Mouse (Mus musculus): ENCODE measurements around the gene Cct6b.

The Cct6b gene

DNA sequence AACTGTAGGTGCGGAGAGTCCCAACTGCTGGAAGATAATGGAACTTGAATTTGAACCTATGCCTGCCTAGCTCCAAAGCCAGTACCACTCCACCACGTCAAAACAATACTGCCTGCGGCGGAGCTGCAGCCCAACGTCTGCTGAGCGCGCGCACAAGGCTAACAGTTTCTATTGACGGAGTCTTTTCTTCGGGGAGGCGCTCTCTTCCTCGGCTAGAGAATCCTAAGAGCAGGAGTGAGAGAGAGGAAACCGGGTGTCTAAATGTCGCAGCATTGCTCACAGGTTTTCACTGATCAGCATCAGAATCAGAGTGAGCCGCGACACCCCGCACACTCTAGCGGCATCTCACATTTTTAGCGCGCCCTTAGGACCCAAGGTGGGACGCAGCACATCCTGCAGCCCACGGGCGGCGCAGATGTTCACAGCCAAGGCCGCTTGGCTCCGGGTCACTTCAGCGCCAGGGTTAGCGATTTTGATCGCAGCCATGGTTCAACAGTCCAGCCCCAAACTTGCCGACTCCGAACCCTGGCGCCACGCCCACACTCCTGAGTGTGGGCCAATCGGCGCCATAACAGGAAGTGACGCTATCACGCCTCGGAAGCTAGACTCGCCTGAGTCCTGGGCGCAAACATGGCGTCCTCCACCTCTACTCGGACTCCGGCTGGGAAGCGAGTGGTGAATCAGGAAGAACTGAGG lies at the start of gene Cct6b, which contains the start of gene Zfp830:
Gene Cct6b (minus strand): TSS at position 580 of the 696 bp plus-strand sequence.
Gene Zfp830 (plus strand): TSS at position 604 of the 696 bp plus-strand sequence.
- DNase-seq (ENCODE audit: low spot score in 2 of 2): peak in 1 of 2 experiments; percentile 96

DNA sequence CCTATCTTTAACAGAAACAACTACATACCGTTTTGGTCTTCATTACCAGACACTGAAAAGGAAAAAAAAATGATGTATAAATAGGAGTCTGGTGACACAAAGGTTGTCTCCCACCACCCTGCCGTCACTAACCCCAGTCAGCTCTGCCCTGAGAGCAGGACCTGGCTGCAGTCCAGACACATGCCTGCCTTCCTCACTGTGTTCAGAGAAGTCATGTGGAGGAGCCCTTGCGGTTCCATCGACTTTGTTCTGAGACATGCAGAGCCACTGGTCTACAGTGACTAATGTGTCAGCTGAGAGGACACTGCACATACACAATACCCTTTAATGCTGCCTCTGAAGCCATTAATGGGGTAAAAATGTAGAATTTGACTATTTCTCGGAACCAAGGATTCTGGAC lies 44.4 kb upstream of the Cct6b start:
- DNase-seq (ENCODE audit: low spot score in 2 of 2): no peak

DNA sequence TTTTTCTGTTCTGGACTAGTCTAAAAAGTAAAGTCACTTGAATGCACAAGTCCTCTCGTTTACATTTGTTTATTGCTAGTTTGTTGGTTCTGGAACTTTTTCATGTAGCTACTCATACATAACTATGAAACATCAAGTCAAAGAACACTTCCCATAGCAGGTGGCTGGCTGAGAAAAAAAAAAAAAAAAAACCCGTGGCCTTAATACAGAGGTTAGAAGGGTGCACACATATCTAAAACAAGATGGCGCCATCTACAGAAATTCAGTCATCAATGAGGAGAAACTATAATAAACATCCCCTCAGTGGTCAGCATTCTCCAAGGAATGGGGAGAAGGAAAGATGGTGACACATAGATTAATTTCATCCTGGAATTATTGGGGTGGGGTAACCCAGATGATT lies 43.2 kb upstream of the Cct6b start:
- no peak for DNase-seq (ENCODE audit: low spot score in 2 of 2)

DNA sequence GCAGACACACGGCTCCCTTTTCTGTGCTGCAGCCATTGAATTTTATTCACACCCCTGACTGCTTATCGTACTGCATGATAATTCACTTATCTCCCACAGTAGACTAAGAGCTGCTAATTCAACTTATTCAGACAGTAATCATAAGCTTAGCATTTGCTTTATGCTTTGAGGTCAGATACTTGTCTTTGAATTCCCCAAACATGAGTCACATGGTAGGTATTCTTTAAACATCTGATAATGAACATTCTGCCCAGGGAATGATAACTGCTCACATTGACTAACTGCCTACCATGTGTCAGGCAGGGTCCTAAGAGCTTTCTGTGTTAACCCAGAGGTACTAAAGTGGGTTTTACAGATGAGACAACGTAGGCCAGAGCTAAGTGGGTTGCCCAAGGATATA lies 42.5 kb upstream of the Cct6b start:
- DNase-seq (ENCODE audit: low spot score in 2 of 2): no peak

DNA sequence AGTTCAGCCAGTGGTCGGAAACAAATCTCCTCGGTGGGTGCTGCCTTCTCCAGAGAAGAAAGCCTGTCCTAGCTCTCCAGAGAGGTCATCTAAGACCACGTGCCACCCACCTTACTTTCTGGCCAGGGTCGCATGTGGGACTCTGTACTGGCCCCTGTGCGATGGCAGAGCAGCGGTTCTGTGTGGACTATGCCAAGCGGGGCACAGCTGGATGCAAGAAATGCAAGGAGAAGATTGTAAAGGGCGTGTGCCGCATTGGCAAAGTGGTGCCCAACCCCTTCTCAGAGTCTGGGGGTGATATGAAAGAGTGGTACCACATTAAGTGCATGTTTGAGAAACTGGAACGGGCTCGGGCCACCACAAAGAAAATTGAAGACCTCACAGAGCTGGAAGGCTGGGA lies 19.3 kb upstream of the Cct6b start:
- DNase-seq (ENCODE audit: low spot score in 2 of 2): no peak

DNA sequence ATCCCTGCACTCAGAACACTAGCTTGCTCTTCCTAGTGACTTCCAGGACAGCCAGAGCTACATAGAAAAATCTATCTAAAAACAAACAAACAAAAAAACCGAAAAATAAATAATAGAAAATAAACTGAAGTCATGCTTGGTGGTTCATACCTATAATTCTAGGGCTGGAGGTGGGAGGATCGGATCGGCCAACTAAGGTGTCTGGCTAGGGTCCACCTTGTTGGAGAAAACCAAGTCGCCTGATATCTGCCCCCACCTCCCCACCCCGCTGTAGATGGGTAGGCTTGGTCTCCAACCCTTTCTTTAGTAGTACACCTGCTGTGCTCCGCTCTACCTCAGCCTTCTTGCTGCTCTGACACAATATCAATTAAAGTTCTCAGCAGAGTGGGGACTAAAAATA lies 18.1 kb upstream of the Cct6b start:
- no peak for DNase-seq (ENCODE audit: low spot score in 2 of 2)

DNA sequence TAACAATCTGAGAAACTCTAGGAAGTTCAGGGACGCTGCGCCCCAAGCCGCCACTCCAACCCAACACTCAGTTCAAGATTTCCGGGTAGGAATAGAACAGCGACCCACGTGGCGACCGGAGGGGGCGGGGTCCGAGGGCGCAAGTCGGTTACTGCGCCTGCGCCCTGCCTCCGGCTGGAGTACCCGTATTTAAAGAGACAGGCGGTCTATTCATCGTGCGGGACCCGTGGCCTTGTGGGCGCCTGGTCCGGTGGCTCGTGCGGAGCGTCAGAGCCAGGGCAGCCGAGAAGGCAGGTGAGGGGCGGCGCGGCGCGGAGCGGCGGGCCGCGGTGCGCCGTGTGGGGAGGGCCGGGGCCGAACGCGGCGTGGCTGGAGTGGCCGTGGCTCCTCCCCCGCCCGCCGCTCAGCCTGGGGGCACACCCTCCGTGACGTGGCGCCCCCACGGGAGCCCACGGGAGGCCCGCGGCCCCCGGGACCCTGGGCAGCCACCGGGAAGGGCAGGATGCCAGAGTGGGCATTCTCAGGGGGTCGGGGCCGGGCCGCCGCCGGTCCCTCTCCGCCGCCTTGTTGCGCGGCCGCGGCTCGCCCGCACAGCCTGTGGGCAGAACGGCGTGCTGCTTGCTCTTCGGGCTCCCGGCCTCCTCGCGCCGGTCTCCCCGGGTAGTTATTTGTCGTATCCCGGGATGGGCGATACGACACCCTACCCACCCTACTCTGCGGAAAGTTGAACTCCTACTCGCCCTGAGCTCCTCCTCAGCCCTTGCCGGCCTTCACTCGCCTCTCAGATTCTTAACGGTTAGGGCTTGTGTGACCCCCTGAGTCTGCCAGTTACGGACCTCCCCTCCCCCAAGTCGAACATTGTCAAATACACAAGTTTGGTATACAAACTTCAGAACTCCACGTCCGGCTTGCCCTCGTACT lies 17.1 kb upstream of the Cct6b start, which contains the start of gene Lig3:
Gene Lig3 (plus strand): TSS at position 126 of the 921 bp plus-strand sequence.
- DNase-seq (ENCODE audit: low spot score in 2 of 2): peak; percentile 80 to 93

DNA sequence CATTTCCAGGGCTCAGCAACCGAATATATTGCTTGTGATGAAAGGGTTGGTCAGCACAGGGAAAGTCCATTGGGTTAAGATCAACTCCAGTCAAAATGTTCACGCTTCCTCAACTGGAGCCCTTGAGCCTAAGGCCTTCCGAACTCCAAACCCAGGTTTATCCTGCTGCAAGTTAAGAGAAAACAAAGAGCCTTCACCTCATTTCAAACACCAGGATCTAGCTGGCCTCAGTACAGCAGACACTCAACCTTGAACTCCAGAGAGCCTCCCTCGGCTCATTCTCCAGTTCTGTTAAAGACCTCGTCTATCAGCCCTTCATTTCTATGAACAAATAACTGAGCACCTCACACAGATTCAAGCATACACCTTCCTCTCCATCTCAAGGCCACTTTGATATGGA lies 16.0 kb upstream of the Cct6b start:
- no peak for DNase-seq (ENCODE audit: low spot score in 2 of 2)

DNA sequence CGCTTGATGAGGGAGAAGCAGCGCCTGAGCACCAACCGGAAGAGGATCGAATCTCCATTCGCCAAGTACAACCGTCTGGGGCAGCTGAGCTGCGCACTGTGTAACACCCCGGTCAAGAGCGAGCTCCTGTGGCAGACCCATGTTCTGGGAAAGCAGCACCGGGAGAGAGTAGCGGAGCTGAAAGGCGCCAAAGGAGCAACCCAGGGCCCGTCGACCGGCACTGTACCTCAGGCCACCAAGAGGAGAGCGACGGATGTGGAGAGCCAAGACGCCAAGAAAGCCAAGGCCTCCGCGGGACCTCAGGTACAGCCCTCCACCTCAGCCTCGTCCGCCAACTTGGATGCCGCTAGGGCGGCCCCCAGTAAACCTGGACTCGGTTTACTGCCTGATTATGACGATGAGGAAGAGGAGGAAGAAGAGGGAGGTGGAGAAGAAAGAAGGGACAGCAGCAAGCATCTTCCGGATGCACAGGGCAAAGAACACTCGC lies 360 bp upstream of the Cct6b start:
- DNase-seq (ENCODE audit: low spot score in 2 of 2): peak in 1 of 2 experiments; percentile 84

DNA sequence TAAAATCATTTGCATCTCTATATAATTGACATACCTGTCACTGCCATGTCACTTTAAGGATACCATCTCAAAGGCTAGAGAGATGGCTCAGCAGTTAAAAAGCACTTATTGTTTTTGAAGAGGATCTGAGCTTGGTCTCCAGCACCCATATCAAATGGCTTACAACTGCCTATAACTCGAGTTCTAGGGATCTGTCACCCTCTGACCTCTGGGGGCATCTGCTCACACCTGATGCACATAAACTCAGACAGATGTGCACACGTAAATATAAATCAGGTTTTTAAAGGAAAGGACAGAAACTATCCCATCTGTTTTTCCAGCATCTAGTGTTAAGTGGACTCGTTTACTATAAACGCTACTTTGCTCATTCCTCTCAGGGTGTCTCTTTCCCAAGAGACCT lies 860 bp downstream of the Cct6b start:
- DNase-seq (ENCODE audit: low spot score in 2 of 2): no peak

DNA sequence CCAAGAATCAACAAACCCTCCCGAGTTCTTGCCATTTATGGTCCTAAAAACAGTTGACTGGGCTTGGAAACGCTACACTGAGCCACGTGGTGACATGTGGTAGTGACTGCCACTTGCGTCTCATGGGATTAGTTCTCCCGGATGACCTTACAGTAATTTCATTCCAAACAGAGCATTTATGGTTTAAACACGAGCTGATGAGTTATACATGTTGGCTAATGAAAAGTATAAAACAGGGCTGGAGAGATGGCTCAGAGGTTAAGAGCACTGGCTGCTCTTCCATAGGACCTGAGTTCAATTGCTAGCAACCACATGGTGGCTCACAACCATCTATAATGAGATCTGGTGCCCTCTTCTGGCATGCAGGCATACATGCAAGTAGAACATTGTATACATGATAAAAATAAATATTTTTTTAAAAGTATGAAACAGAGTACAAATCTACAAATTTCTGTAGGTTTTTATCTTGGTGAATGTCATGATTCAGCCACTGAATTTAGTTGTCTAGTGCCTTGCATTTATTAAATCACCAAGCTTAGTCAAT lies 1.8 kb downstream of the Cct6b start:
- no peak for DNase-seq (ENCODE audit: low spot score in 2 of 2)

DNA sequence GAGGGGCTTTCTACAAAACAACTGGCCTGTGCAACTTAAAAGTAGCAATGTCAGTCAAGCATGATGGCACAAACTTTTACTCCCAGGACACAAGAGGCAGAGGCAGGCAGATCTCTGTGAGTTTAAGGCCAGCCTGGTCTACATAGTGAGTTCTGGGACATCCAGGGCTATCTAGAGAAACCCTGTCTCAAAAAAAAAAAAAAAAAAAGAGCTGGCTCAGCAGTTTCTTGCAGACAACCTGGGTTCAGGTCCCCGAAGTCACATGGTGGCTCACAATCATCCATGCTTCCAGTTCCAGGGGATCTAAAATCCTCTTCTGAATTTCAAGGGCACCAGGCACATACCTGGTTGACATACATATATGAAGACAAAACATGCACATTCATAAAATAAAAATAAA lies 8.2 kb downstream of the Cct6b start:
- no peak for DNase-seq (ENCODE audit: low spot score in 2 of 2)

DNA sequence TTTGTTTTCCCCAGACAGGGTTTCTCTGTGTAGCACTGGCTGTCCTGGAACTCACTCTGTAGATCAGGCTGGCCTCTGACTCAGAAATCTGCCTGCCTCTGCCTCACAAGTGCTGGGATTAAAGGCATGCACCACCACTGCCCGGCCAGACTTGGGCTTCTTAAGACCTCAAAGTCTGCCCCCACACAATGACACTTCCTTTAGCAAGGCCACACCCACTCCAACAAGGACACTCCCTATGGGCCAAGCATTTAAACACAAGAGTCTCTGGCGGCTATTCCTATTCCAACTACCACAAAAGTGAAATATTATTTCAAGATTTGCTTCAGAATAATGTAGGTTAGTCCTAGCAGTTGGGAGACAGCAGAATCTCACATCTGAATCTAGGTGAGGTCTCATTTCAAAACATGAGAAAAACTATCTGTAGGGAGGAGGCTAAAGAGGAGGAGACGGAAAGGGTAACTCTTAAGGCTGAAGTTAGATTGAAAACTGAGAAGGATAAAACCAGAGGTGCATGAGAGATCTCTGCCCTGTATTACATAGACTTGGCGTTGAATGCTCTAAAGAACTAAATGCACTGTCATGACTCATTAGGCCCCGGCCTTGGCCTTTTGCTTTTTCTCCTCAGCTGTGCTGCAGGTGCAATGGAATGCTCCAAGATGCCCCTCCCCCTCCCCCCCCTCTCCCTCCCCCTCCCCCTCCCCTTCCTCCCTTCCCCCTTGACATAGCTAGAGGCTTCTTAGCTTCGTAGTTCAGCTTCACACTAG lies 11.6 kb downstream of the Cct6b start:
- no peak for DNase-seq (ENCODE audit: low spot score in 2 of 2)

DNA sequence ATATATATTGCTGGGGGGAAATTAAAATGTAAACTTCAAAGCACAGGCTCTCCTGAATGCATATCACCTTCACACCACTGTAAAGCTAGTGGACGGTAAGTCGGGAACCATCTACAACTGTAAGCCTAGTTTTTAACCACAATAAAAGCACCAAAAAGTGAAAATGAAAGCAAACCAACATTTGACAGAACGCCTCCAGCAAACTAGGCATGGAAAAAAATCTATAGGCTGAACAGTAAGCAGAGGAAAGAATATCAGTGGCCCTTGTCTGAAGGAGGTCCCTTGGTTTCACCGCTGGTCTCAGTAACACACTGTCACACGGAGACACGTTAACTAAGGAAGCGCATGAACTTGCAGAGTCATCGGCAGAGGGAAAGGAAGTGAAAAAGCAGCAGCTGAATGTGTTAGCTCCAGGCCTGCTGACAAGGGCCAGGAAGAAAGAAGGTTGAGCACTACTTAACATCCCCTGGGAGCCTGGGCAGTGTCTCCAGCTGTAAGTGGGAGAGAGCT lies 17.2 kb downstream of the Cct6b start:
- DNase-seq (ENCODE audit: low spot score in 2 of 2): peak; percentile 38

DNA sequence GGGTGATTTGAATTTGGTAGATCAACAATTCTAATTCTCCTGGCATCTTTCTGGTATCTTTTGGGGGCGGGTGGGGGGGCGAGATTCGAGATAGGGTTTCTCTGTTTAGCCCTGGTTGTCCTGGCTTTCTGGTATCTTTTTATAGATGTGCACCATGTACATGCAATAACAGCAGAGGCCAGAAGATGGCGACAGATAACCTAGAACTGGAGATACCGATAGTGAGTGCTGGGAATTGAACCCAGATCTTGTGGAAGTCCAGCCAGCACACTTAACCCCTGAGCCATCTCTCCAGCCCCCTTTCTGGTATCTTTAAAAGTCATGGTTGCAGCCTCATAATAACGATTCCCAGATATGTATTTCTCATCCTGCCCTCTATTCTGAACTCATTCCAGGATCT lies 18.0 kb downstream of the Cct6b start:
- DNase-seq (ENCODE audit: low spot score in 2 of 2): peak; percentile 62 to 79

DNA sequence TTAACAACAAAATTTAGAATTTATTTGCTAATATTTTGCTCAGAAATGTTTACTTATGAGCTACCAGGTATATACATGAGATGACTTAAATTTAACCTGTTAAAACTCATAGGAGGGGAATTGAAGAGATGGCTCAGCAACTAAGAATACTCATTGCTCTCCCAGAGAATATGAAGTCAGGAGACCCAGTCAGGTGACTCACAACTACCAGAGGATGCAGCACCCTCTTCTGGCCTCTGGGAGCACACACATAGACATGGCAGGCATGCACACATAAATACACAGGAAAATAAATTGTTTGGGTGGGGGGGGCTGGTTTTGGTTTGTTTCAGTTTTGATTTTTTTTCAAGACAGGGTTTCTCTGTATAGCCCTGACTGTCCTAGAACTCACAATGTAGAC lies 25.1 kb downstream of the Cct6b start:
- no peak for DNase-seq (ENCODE audit: low spot score in 2 of 2)

DNA sequence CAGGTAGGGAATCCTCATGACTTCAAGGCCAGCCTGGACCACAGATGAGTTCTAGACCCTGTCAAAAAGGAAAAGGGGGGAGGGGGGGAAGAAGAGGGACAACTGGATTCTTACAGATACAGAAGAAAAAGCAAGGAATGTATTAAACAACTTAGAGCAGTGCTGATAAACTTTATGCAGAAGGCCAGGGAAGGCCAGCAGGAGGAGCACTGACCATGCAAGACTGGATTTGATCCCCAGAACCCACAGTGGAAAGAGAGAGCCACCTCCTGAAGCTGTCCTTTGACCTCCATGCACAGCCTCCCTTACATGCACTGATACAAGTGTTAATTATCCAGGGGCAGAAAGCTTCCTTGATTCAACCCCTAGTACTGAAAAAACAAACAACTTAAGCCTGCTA lies 29.9 kb downstream of the Cct6b start:
- no peak for DNase-seq (ENCODE audit: low spot score in 2 of 2)

DNA sequence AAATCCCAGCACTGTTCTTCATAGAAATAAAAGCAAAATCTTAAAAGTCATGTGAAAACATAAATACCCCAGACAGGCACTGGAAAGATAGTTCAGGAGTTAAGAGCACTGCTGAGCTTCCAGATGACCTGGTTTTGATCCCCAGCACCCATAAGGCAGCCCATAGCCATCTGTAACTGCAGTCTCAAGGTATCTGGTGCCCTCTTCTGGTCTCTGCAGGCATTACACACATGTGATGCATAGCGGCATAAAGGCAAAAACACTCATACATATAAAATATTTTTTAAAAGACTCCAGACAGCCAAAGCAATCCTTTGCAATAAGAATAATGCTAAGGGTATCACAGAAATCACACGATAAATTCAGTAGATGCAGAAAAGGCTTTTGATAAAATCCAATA lies 37.3 kb downstream of the Cct6b start:
- DNase-seq (ENCODE audit: low spot score in 2 of 2): no peak

DNA sequence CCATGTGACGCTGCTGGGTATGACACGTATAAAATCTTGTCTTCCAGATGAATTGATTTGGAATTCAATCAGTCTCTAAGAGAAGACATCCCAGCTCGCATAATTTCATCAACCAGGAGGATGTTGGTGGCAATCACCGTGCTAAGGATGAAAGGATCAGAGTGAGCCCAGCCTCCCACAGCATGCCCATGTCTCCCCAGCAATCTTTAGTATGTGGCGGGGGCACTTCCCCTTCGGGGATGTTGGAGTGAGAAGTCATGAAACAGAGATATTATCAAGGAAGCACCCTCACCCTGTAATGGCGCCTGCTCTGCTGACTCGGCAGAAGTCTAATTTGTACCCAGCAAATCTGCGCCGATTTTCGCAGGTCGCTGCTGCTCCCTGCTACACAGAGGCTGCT lies 44.8 kb downstream of the Cct6b start:
- no peak for DNase-seq (ENCODE audit: low spot score in 2 of 2)

DNA sequence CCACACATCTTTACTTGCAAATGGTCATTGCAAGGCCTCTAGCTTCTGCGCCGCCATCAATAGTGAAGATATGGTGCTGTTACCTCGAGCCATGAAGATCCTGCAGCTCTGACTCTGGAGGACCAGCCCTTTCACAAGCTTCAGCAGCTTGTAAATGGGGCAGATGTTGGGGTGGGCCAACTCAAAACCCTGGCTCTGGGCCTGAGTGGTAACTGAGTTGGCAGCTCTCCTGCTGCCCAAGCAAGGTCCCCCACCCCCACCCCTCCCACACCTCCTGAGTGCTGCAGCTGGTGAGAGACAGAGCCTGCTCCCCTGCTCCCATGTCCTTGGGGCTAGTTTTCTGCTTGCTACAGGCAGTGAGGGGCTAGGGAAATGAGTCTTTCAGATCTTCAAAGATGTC lies 51.4 kb downstream of the Cct6b start:
- DNase-seq (ENCODE audit: low spot score in 2 of 2): no peak

DNA sequence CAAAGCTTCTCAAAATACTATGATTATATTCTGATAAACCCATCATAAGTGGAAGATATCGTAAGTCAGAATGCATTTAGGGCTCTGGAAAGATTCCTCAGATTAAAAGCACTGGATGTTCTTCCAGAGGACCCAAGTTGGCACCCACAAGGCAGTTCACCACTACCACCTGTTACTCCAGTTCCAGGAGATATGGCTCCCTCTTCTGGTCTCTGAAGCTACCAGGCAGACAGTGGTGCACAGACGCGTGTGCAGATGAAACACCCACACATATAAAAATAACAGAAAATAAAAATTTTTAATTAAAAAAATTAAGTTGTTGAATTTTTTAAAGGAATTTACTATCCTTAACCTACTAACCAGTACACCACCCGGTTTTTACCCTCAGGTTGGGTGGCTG lies 55.2 kb downstream of the Cct6b start:
- no peak for DNase-seq (ENCODE audit: low spot score in 2 of 2)

DNA sequence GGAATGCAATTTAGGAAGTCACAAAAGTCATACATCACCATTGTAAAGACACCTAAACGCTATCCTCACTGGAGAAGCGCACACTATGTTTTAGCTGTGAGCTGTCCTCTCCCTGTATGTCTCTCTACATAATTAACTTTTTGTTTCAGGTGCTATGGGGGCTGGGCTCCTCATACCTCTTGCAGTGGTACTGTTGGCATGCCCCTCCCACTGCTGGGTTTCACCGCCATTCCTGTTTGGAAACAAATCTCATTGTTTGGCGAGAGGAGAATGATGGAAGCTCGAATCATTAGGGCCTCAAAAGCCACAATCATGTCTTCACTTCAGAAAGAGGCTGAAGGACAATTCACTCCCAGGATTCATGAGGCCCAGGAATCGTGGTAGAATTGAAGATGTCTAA lies 59.0 kb downstream of the Cct6b start:
- no peak for DNase-seq (ENCODE audit: low spot score in 2 of 2)

Data from spleen, postnatal 10 days (tissue).